Mouse (Mus musculus): ENCODE data around the gene Maml3.

GRCm38 (mm10) chr3:51652701-51653100 is 452.2 kb downstream of the Maml3 start:
- TF ChIP-seq NRF1 (IDR thresholded peaks at IDR 0.05; ENCODE audit: low read depth, low read length) (no peak), RAD21 (IDR thresholded peaks at IDR 0.05; ENCODE audit: low read depth, low read length) (no peak; the same call in 1 of the 2 replicates), EP300 (IDR thresholded peaks at IDR 0.05; ENCODE audit: low read length) (no peak), POLR2A (IDR thresholded peaks at IDR 0.05; ENCODE audit: low read depth, low read length) (peak; percentile 75), JUND (conservative IDR thresholded peaks at IDR 0.05; ENCODE audit: low read depth, low read length) (no peak), USF1 (IDR thresholded peaks at IDR 0.05; ENCODE audit: low read depth, low read length) (peak; percentile 74), ETS1 (conservative IDR thresholded peaks at IDR 0.05; ENCODE audit: low read depth, low read length) (peak; percentile 59; the same call in 1 of the 2 replicates), MXI1 (IDR thresholded peaks at IDR 0.05; ENCODE audit: low read depth, low read length) (peak; percentile 38; the same call in 1 of the 2 replicates), CHD1 (IDR thresholded peaks at IDR 0.05; ENCODE audit: low read depth, low read length) (no peak)

Measured in CH12.LX (cell line).